Mouse (Mus musculus): ENCODE measurements around the gene Pip4k2c.

DNA sequence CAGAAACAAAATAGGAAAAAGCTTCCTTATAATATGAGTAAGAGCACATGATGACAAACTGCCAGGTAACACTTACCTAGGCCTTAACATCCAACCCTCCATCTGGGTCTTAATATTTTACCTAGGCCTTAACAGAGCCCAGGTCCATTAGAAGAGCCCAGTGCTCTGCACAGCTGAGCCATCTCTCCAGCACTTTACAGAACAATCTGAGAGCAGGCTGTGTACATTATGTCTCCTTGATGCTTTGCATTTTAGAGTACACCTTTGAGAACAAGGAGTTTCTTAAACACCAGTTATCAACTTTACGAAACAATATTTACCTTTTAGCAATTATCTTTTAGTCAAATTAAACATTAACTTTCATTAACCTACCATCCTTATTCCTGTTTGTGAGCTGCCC, 55.3 kb downstream of the Pip4k2c start:
- TF ChIP-seq CTCF (IDR thresholded peaks at IDR 0.05) (no peak), EP300 (IDR thresholded peaks at IDR 0.05) (no peak)
